Mouse (Mus musculus) embryonic fibroblast, embryonic 13.5 days (primary cell): ENCODE measurements around the gene Spryd4.

Experiments used
- CTCF ChIP-seq: IDR thresholded peaks from 2 replicates; pipeline ENCODE4 v1.5.1; 2011; ENCODE audit warnings: mild to moderate bottlenecking, control low read depth, low read length, moderate library complexity, borderline replicate concordance; ENCODE audit not compliant: insufficient read depth
- POLR2A ChIP-seq: IDR thresholded peaks from 2 replicates; pipeline ENCODE4 v1.6.1; 2011; ENCODE audit warnings: low read depth, mild to moderate bottlenecking, control low read depth, low read length, moderate library complexity

- no peak for TF ChIP-seq POLR2A
- no peak for TF ChIP-seq CTCF
These were observed 24.4 kb downstream of the Spryd4 start for GRCm38 (mm10) chr10:128187181-128187605.
